Mouse (Mus musculus) ES-Bruce4 (cell line): ENCODE results near the gene Efna4.

Source experiments
- CTCF ChIP-seq: IDR thresholded peaks from one replicate; pipeline ENCODE4 v1.8.1; 2011; ENCODE audit warnings: low read depth, low read length
- POLR2A ChIP-seq: IDR thresholded peaks from one replicate; pipeline ENCODE4 v1.8.1; 2011; ENCODE audit warnings: low read length; ENCODE audit not compliant: insufficient read depth

DNA sequence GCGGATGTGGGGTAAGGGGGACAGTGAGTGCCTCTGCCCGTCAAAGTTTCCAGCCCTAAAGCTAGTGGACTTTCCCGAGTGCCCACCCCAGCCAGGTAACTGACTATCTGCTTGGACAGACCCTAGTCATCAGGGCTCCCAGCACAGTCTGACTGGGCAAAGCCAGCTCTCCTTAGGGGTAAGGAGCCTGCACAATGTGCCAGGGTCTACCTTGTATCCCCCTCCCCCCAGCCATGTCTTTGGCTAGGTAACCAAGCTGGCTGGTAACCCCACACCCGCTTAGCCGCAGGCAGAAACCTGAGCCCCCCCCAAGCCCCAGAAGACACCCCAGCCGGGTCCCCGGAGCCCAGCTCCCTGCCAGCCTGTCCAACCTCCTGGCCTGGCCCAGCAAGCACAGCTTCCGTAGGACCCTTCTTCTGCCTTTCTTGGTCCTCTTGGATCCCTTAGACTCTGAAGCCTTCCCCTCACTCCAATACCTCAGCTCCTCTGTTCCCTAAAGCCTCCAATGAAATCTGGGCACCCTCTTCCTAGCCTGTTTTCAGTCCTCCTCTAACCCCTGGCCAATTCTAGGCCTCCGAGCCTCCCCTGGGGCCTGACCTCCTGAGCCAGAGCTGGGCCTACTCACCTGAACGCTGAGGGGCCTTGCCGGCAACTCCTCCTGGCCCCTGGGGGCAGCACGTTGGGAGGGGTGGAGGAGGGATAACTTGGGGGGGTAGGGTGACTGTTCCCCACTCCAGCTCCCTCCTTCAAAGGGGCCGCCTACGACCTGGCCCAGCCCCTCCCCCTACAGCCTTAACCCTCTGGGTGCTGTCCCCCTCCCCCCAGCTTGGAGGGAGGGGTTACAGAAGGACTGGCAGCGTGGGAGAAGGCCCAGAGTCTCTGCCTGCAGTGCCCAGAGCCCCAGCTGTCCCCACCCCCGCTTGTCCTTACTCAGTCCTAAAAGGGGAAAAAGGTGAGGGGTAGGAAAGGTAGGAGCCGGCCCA, 48.9 kb upstream of the Efna4 start:
- TF ChIP-seq CTCF (no peak), POLR2A (no peak)
